Mouse (Mus musculus): ENCODE measurements at regions not wholly inside any gene's neighbourhood (a gene's known extent, or its start where the extent isn't known, plus 50 kb on each side); places are given as distances from the start of the nearest gene placed in this dataset.
"Not testable (repeated sequence)": the region's sequence is repeated elsewhere in the genome, so short reads cannot be mapped to it uniquely, and the experiment has no call there.

- DNase-seq (ENCODE audit: low spot score in 2 of 2): no peak
Measured at GRCm38 (mm10) chr12:8412125-8412524, 87.7 kb downstream of the Rhob start.

DNA sequence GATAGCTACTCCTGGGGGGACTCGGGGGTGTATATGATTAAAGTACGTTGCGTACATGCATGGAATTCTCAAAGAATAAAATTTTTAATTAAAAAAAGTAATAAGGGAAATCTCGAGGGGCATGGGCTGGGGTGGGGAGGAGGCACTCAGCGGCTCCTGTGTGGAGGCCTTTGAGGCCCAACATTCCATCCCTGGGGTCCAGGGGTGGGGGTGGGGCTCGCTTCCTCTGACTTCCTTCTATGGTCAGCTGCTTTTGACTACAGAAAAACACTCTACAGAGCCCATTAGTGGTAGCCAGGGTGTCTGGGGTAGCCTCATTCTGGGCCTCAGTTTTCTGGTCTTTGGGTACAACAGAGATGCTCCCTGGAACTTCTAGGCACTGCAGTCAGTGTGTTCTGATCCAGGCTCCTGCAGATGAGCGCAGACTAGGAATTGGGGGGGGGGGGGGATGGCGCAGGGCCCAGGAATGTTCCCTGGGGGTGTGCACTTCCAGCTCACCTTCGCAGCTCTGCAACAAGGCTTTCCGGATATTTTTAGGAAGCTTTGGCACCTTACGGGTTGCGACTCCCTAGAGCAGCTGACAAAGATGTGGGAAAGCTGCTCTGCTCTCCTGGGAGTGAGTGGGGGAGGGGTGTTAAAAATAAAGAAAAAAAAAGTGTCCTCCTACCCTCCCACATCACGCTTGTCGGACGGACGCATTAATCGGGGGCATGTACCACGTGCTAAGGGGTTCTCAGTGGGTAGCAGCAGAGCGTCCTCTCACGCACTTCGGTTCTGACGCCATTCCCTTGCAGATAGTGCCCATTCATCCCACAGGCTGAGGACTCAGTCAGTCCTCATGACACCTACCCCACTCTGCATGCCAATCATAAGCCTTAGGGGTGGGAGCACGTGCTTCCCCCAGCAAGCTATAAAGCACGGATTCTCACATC is 89.1 kb downstream of the Rhob start:
- peak; percentile 25 to 27 for DNase-seq (ENCODE audit: low spot score in 2 of 2)

- no peak for DNase-seq (ENCODE audit: low spot score in 2 of 2)
Measured at GRCm38 (mm10) chr12:8402084-8402483, 88.9 kb downstream of the Hs1bp3 start.

DNA sequence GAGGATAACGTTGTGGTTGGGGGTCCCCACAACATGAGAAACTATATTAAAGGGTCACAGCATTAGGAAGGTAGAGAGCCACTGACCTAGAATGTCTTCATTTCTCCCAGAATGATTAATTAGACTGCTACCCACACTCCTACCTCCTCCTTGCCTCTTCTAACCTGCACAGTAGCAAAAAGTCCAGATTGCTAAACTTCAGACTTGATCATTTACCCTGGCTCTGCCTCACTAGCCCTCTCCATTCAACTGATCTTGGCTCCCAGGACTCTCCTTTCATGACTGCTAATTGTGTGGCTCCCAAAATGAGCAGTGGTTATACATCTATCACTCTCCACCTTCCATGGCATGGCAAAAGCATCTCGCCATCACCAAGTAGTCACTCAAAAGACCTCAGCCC is 88.1 kb downstream of the Hs1bp3 start:
- DNase-seq (ENCODE audit: low spot score in 2 of 2): no peak

DNA sequence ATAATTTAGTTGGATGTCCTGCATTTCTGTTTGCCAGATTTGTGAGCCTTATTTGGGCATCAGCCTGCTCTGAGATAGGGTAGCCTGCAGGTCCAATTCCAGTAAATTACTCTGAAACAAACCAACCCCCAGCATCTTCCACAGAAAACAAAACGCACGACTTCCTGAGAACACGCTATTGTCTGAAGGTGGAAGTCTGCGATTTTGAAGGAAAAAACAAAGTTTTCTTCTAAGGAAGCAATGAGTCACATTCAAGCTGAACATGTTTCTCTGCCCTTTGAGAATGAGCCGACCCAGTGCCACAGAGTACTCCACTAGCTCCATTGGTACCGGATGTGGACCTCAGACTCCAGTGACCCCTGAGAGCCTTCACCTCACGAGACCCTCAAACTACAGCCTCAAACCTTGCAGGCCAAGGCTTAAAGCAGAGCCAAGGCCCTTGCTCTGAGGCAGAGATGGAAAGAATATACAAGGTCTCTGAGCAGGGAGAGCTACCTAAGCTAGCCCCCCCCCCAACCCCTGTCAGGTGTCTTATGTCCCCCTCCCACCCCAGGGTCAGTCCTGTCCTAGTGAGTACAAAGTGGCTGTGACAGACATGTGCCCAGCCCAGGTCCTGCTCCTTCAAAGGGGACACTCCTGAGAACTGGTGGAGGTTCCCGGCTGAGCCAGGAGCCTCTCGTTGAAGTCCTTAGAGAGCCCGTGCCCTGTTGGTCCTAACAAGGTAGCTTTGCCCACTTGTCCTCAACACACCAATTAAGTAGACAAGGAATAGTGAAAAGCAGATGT is 87.3 kb downstream of the Hs1bp3 start:
- DNase-seq (ENCODE audit: low spot score in 2 of 2): no peak

DNA sequence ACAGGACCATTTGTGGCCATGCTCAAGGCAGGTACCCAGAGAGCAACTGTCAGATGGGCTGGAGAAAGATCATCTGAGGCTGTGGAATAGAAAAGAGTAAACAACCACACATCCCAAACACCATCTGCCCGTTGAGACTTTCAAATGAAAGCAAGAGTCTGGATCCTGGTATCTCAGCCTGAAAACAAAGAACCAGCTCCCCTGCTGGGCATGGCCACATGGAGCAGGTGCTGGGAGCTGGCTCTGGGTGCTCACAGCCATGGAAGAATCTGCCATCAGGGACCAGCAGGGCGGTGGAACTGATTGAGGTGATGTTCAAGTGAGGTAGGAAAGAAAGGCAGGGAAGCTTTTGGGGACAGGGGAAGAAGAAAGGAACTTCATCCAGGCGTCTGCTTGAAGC is 85.6 kb downstream of the Hs1bp3 start:
- no peak for DNase-seq (ENCODE audit: low spot score in 2 of 2)

- DNase-seq (ENCODE audit: low spot score in 2 of 2): not testable (repeated sequence)
Measured at GRCm38 (mm10) chr12:8396408-8396807, 83.2 kb downstream of the Hs1bp3 start.

- no peak for DNase-seq (ENCODE audit: low spot score in 2 of 2)
Measured at GRCm38 (mm10) chr12:8394894-8395297, 81.7 kb downstream of the Hs1bp3 start.

- DNase-seq (ENCODE audit: low spot score in 2 of 2): no peak
Measured at GRCm38 (mm10) chr12:8393976-8394375, 80.7 kb downstream of the Hs1bp3 start.
